Mouse (Mus musculus) stomach, embryonic 16.5 days (tissue): Measurements from ENCODE around the gene Atp6v1f. TPM values are rescaled to one million over a fixed set of nuclear protein-coding genes. Genes with fewer than 3 reads are reported as not detected.

Experiments used
- ATAC-seq: fragments of 200-750 bp; cut with Nextera tagmentation; 2 replicates; pipeline ENCODE4 v1.8.0; 2017; ENCODE audit warnings: moderate number of reproducible peaks, moderate TSS enrichment; ENCODE audit not compliant: insufficient read depth, low FRiP score
- H3K27ac ChIP-seq: fragments of 300-500 bp; sonication (generic); 2 replicates; pipeline ENCODE4 v1.5.1; 2014; ENCODE audit warnings: low read length
- H3K27me3 ChIP-seq: fragments of 300-500 bp; sonication (generic); 2 replicates; pipeline ENCODE4 v1.6.1; 2014; ENCODE audit warnings: low read length, control low read depth, mixed read lengths; ENCODE audit not compliant: control insufficient read depth, insufficient read depth
- H3K36me3 ChIP-seq: fragments of 300-500 bp; sonication (generic); 2 replicates; pipeline ENCODE4 v1.6.1; 2014; ENCODE audit warnings: low read length; ENCODE audit not compliant: control insufficient read depth, insufficient read depth
- H3K4me1 ChIP-seq: fragments of 300-500 bp; sonication (generic); 2 replicates; pipeline ENCODE4 v1.6.1; 2014; ENCODE audit warnings: low read length, control low read depth, mixed read lengths; ENCODE audit not compliant: control insufficient read depth, insufficient read depth
- H3K4me2 ChIP-seq: fragments of 300-500 bp; sonication (generic); 2 replicates; pipeline ENCODE4 v1.6.1; 2014; ENCODE audit warnings: low read depth, low read length, mixed read lengths
- H3K4me3 ChIP-seq: fragments of 300-500 bp; sonication (generic); replicated peaks from 2 replicates; pipeline ENCODE4 v1.5.1; 2014; ENCODE audit warnings: mild to moderate bottlenecking, low read length
- H3K9ac ChIP-seq: fragments of 300-500 bp; sonication (generic); 2 replicates; pipeline ENCODE4 v1.6.1; 2014; ENCODE audit warnings: low read length
- H3K9me3 ChIP-seq: fragments of 300-500 bp; sonication (generic); replicated peaks from 2 replicates; pipeline ENCODE4 v1.6.1; 2016; ENCODE audit warnings: low read length, control low read depth; ENCODE audit not compliant: control insufficient read depth
- WGBS: fragments of 180-500 bp; shearing (Covaris S2); extraction: QIAGEN DNeasy Blood & Tissue Kit; methylation state at CpG from one replicate; pipeline ENCODE4 v1.1.7; 2014; 5-methylcytosine and 5-hydroxymethylcytosine counted together
- polyA plus RNA-seq: library from polyadenylated mRNA; unstranded; fragments of >200 nt; fragmentation: Nextera tagmentation; extraction: Ambion mirVana; gene quantifications from 2 replicates; pipeline ENCODE4 v1.2.1, GENCODE M21; 2015

Gene Atp6v1f
- polyA plus RNA-seq, 1 experiment from 2014 or later: 239 TPM

GRCm38 (mm10) chr6:29433038-29433803, 34.3 kb upstream of the Atp6v1f start, which contains the start of gene Flnc:
Flnc (plus strand) TSS chr6:29433256.
- H3K36me3 ChIP-seq: no peaks in the 10 kb centered on the region
- WGBS: under 1% methylated on average over 66 of the region's 77 CpGs
- H3K9ac ChIP-seq: peak within 1 kb of the TSS; percentile 83
- H3K4me1 ChIP-seq: peaks cover 16% of the 10 kb centered on the region
- H3K4me3 ChIP-seq: peak within 1 kb of the TSS; percentile 68
- no peaks in the 10 kb centered on the region for H3K9me3 ChIP-seq
- peak; percentile 44; the same call in 1 of the 2 replicates for ATAC-seq
- peak within 1 kb of the TSS; percentile 72 for H3K4me2 ChIP-seq
- peak within 1 kb of the TSS; percentile 93 for H3K27ac ChIP-seq
- H3K27me3 ChIP-seq: peaks cover 11% of the 10 kb centered on the region

- 4% methylated on average over 27 of the region's 27 CpGs for WGBS
- Histone ChIP-seq H3K27ac (peak overlapping the region; percentile 93), H3K9me3 (no peaks in the 10 kb centered on the region), H3K27me3 (peaks cover 11% of the 10 kb centered on the region), H3K4me3 (peak overlapping the region; percentile 68), H3K36me3 (no peaks in the 10 kb centered on the region), H3K4me1 (peaks cover 16% of the 10 kb centered on the region), H3K4me2 (peak overlapping the region; percentile 72), H3K9ac (peak overlapping the region; percentile 83)
- ATAC-seq: 0 out of 2 replicates have a peak, but pooled peaks have one; percentile 12
These were observed 33.4 kb upstream of the Atp6v1f start for GRCm38 (mm10) chr6:29433804-29434795.

- Histone ChIP-seq H3K4me3 (peak overlapping the region; percentile 68), H3K27ac (peak overlapping the region; percentile 93), H3K4me1 (peaks cover 16% of the 10 kb centered on the region), H3K9me3 (no peaks in the 10 kb centered on the region), H3K27me3 (peaks cover 11% of the 10 kb centered on the region), H3K4me2 (peak overlapping the region; percentile 72), H3K9ac (peak overlapping the region; percentile 83), H3K36me3 (no peaks in the 10 kb centered on the region)
- peak; percentile 74 for ATAC-seq
- 5% methylated on average over 13 of the region's 13 CpGs for WGBS
These were observed 32.4 kb upstream of the Atp6v1f start for GRCm38 (mm10) chr6:29434911-29435691.

GRCm38 (mm10) chr6:29435940-29436451, 31.5 kb upstream of the Atp6v1f start:
- peak overlapping the region; percentile 72 for H3K4me2 ChIP-seq
- WGBS: 19% methylated on average over 6 of the region's 6 CpGs
- no peaks in the 10 kb centered on the region for H3K36me3 ChIP-seq
- H3K27me3 ChIP-seq: peaks cover 11% of the 10 kb centered on the region
- peak overlapping the region; percentile 68 for H3K4me3 ChIP-seq
- H3K27ac ChIP-seq: peak overlapping the region; percentile 93
- no peaks in the 10 kb centered on the region for H3K9me3 ChIP-seq
- ATAC-seq: peak; percentile 63
- peaks cover 16% of the 10 kb centered on the region for H3K4me1 ChIP-seq
- H3K9ac ChIP-seq: peak overlapping the region; percentile 83

GRCm38 (mm10) chr6:29436461-29436934, 31.0 kb upstream of the Atp6v1f start:
- Histone ChIP-seq H3K4me3 (peak overlapping the region; percentile 68), H3K27me3 (peaks cover 11% of the 10 kb centered on the region), H3K9me3 (no peaks in the 10 kb centered on the region), H3K4me2 (peak overlapping the region; percentile 72), H3K27ac (peak overlapping the region; percentile 93), H3K9ac (peak overlapping the region; percentile 83), H3K4me1 (peaks cover 16% of the 10 kb centered on the region), H3K36me3 (no peaks in the 10 kb centered on the region)
- peak; percentile 5; the same call in 1 of the 2 replicates for ATAC-seq
- WGBS: 8% methylated on average over 11 of the region's 11 CpGs

GRCm38 (mm10) chr6:29439251-29439650, 28.3 kb upstream of the Atp6v1f start:
- Histone ChIP-seq H3K27me3 (peaks cover 2% of the 10 kb centered on the region), H3K27ac (no peak overlapping the region), H3K4me3 (no peak overlapping the region), H3K4me1 (peaks cover 10% of the 10 kb centered on the region), H3K9me3 (no peaks in the 10 kb centered on the region), H3K36me3 (peaks cover 3% of the 10 kb centered on the region; the same call in 1 of the 2 replicates), H3K4me2 (no peak overlapping the region), H3K9ac (no peak overlapping the region)
- no peak for ATAC-seq
- WGBS: 68% methylated on average over 4 of the region's 4 CpGs

- Histone ChIP-seq H3K4me2 (no peak overlapping the region), H3K27me3 (no peaks in the 10 kb centered on the region; the same call in 1 of the 2 replicates), H3K27ac (no peak overlapping the region), H3K36me3 (peaks cover 4% of the 10 kb centered on the region; the same call in 1 of the 2 replicates), H3K4me3 (no peak overlapping the region), H3K4me1 (peaks cover 10% of the 10 kb centered on the region), H3K9ac (no peak overlapping the region), H3K9me3 (no peaks in the 10 kb centered on the region)
- no peak for ATAC-seq
- WGBS: 83% methylated on average over 6 of the region's 6 CpGs
These were observed 27.7 kb upstream of the Atp6v1f start for GRCm38 (mm10) chr6:29439789-29440188.

GRCm38 (mm10) chr6:29444773-29445172, 22.7 kb upstream of the Atp6v1f start:
- 67% methylated on average over 11 of the region's 11 CpGs for WGBS
- Histone ChIP-seq H3K4me1 (no peaks in the 10 kb centered on the region), H3K9me3 (no peaks in the 10 kb centered on the region), H3K4me3 (no peak overlapping the region), H3K9ac (no peak overlapping the region), H3K4me2 (no peak overlapping the region), H3K27ac (no peak overlapping the region), H3K36me3 (peaks cover 9% of the 10 kb centered on the region; the same call in 1 of the 2 replicates), H3K27me3 (no peaks in the 10 kb centered on the region)
- ATAC-seq: no peak
